Mouse (Mus musculus): ENCODE measurements around the gene Gm28035.

DNA sequence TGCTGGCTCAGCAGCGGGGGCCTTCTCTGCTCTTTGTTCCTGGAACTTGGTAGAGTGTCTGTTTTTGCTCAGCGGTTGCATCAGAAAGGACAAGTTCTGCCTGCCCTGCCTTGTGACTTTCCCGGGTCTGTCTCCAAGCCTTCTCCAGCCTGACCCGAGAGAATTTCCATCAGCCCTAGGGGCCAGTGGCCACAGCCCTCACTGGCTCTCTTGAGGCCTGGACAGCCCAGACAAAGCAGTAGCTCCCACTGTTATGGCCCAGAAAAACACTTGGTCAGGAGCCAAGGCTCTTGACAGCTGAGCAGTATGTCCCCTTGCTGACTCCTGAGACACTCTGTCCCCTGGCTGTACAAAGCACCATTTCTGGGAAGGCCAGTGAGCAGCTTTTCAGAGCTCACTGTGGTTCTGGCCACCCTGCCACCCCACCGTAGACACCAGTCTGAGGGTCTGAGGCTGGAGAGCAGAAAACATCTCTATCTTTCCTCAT, 25.4 kb downstream of the Gm28035 start, which contains the start of gene Phyhd1:
- TF ChIP-seq POLR2A (IDR thresholded peaks at IDR 0.05; ENCODE audit: insufficient read depth, low read depth, low read length) (peak; percentile 68), EP300 (IDR thresholded peaks at IDR 0.05; ENCODE audit: insufficient read depth, low read depth, low read length) (peak; percentile 96)
